Mouse (Mus musculus): ENCODE data around the gene Siae. TPM values are rescaled to one million over a fixed set of nuclear protein-coding genes. Genes with fewer than 3 reads are reported as not detected.
A peak's percentile ranks its signal among the peaks of the same experiment; 100 is the strongest.

Gene Siae
- total and polyA plus RNA-seq, 2 experiments from 2014 or later: 14.9 to 15.8 TPM

- H3K27me3 ChIP-seq (ENCODE audit: insufficient read depth, low read length): no peaks in the 10 kb centered on the region
- H3K9me3 ChIP-seq (ENCODE audit: low read length): no peaks in the 10 kb centered on the region
- TF ChIP-seq CTCF (IDR thresholded peaks at IDR 0.05): peak; percentile 75
- no peak overlapping the region for H3K4me3 ChIP-seq (ENCODE audit: low read depth, low read length)
- 19% methylated on average over 5 of the region's 5 CpGs for WGBS
- ATAC-seq (ENCODE audit: low FRiP score): no peak
- no peak overlapping the region for H3K4me2 ChIP-seq (ENCODE audit: low read depth, low read length, poor library complexity, severe bottlenecking)
- H3K9ac ChIP-seq (replicated peaks; ENCODE audit: low read length, poor library complexity, severe bottlenecking): no peak overlapping the region
- DNase-seq (ENCODE audit: low spot score): peak; percentile 42
- H3K4me1 ChIP-seq (ENCODE audit: insufficient read depth, low read length): peaks cover 4% of the 10 kb centered on the region; the same call in 1 of the 2 replicates
- H3K27ac ChIP-seq (ENCODE audit: low read depth, low read length): 0 out of 2 replicates have a peak overlapping the region, but pooled peaks have one; percentile 13
- no peaks in the 10 kb centered on the region for H3K36me3 ChIP-seq (ENCODE audit: insufficient read depth, low read length)
Observed at GRCm38 (mm10) chr9:37689970-37690686, 134.6 kb downstream of the Siae start.

Other genes starting within 250 kb of the Siae start
- gene Ccdc15, start 207.3 kb upstream of the Siae start, total RNA-seq (2014; rRNA removed): 5.0 and 5.4 TPM in 2 replicates
- gene Ccdc15, start 207.3 kb upstream of the Siae start, polyA plus RNA-seq (2015; fragmentation: Nextera tagmentation; extraction: Ambion mirVana): 6.8 and 8.6 TPM in 2 replicates
- gene Hepacam, start 188.3 kb upstream of the Siae start, total RNA-seq (2014; rRNA removed): 35.7 and 37.1 TPM in 2 replicates
- 49.9 and 58.1 TPM in 2 replicates for gene Hepacam, start 188.3 kb upstream of the Siae start, polyA plus RNA-seq (2015; fragmentation: Nextera tagmentation; extraction: Ambion mirVana)
- 10.1 and 12.6 TPM in 2 replicates for gene Robo4, start 153.8 kb upstream of the Siae start, total RNA-seq (2014; rRNA removed)
- gene Robo4, start 153.8 kb upstream of the Siae start, polyA plus RNA-seq (2015; fragmentation: Nextera tagmentation; extraction: Ambion mirVana): 3.6 and 4.0 TPM in 2 replicates
- gene Robo3, start 122.5 kb upstream of the Siae start, total RNA-seq (2014; rRNA removed): 2.8 and 2.9 TPM in 2 replicates
- gene Robo3, start 122.5 kb upstream of the Siae start, polyA plus RNA-seq (2015; fragmentation: Nextera tagmentation; extraction: Ambion mirVana): 0.88 and 1.0 TPM in 2 replicates
- gene Msantd2, start 66.4 kb upstream of the Siae start, total RNA-seq (2014; rRNA removed): 37.0 and 55.1 TPM in 2 replicates
- 20.5 and 21.1 TPM in 2 replicates for gene Msantd2, start 66.4 kb upstream of the Siae start, polyA plus RNA-seq (2015; fragmentation: Nextera tagmentation; extraction: Ambion mirVana)
- gene Esam, start 27.6 kb upstream of the Siae start, total RNA-seq (2014; rRNA removed): 29.1 and 39.3 TPM in 2 replicates
- 35.1 and 38.6 TPM in 2 replicates for gene Esam, start 27.6 kb upstream of the Siae start, polyA plus RNA-seq (2015; fragmentation: Nextera tagmentation; extraction: Ambion mirVana)
- 0.90 and 6.1 TPM in 2 replicates for gene Vsig2, start 16.4 kb upstream of the Siae start, total RNA-seq (2014; rRNA removed)
- gene Vsig2, start 16.4 kb upstream of the Siae start, polyA plus RNA-seq (2015; fragmentation: Nextera tagmentation; extraction: Ambion mirVana): 1.6 and 1.7 TPM in 2 replicates
- 35.7 and 58.1 TPM in 2 replicates for gene Nrgn, start 2.8 kb upstream of the Siae start, total RNA-seq (2014; rRNA removed)
- gene Nrgn, start 2.8 kb upstream of the Siae start, polyA plus RNA-seq (2015; fragmentation: Nextera tagmentation; extraction: Ambion mirVana): 80.4 and 80.6 TPM in 2 replicates
- 1.2 and 1.4 TPM in 2 replicates for gene Spa17, start 58.0 kb downstream of the Siae start, total RNA-seq (2014; rRNA removed)
- 6.3 and 10.1 TPM in 2 replicates for gene Spa17, start 58.0 kb downstream of the Siae start, polyA plus RNA-seq (2015; fragmentation: Nextera tagmentation; extraction: Ambion mirVana)
- 55.3 and 55.7 TPM in 2 replicates for gene Tbrg1, start 101.6 kb downstream of the Siae start, total RNA-seq (2014; rRNA removed)
- 91.4 and 94.4 TPM in 2 replicates for gene Tbrg1, start 101.6 kb downstream of the Siae start, polyA plus RNA-seq (2015; fragmentation: Nextera tagmentation; extraction: Ambion mirVana)
- not detected in 2 replicates for gene Panx3, start 113.5 kb downstream of the Siae start, total RNA-seq (2014; rRNA removed)
- 0.10 TPM in 1 of 2 replicates, not detected in the other for gene Panx3, start 113.5 kb downstream of the Siae start, polyA plus RNA-seq (2015; fragmentation: Nextera tagmentation; extraction: Ambion mirVana)
- not detected in 2 replicates for gene Olfr160, start 160.6 kb downstream of the Siae start, total RNA-seq (2014; rRNA removed)
- not detected in 2 replicates for gene Olfr160, start 160.6 kb downstream of the Siae start, polyA plus RNA-seq (2015; fragmentation: Nextera tagmentation; extraction: Ambion mirVana)
- gene Olfr874, start 189.4 kb downstream of the Siae start, total RNA-seq (2014; rRNA removed): not detected in 2 replicates
- 0.11 TPM in 1 of 2 replicates, not detected in the other for gene Olfr874, start 189.4 kb downstream of the Siae start, polyA plus RNA-seq (2015; fragmentation: Nextera tagmentation; extraction: Ambion mirVana)
- not detected in 2 replicates for gene Olfr875, start 216.2 kb downstream of the Siae start, total RNA-seq (2014; rRNA removed)
- gene Olfr875, start 216.2 kb downstream of the Siae start, polyA plus RNA-seq (2015; fragmentation: Nextera tagmentation; extraction: Ambion mirVana): 0.20 and 0.22 TPM in 2 replicates
- gene Olfr876, start 247.3 kb downstream of the Siae start, total RNA-seq (2014; rRNA removed): not detected in 2 replicates
- gene Olfr876, start 247.3 kb downstream of the Siae start, polyA plus RNA-seq (2015; fragmentation: Nextera tagmentation; extraction: Ambion mirVana): not detected in 2 replicates

All from midbrain, postnatal 0 days (tissue).